Mouse (Mus musculus): Measurements from ENCODE around the gene Prr3.

DNA sequence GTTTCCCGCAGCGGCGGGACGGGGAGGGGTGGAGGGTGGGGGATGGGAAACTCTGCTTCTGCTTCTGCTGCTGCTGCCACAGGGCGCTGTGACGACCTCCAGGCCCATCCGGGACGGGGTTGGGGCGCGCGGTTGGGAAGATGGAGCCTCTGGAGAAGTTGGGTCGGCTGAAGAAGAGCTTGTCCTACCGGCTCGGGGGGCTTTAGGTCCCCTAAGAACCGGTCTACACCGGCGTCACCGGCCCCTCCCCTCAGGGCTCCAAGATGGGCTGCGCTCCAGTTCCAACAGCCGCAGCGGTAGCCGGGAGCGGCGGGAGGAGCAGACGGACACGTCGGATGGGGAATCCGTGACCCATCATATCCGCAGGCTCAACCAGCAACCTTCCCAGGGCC lies 323 bp upstream of the Prr3 start:
- TF ChIP-seq ZNF384 (IDR thresholded peaks at IDR 0.05; ENCODE audit: low read depth, low read length): no peak
- TF ChIP-seq MAFK (IDR thresholded peaks at IDR 0.05; ENCODE audit: insufficient read depth, low read depth, low read length): no peak
- no peak for TF ChIP-seq ZC3H11A (IDR thresholded peaks at IDR 0.05; ENCODE audit: borderline replicate concordance, low read depth, low read length)
- no peak for TF ChIP-seq HCFC1 (IDR thresholded peaks at IDR 0.05; ENCODE audit: borderline replicate concordance, insufficient read depth, low read length)
